Mouse (Mus musculus): ENCODE measurements around the gene Fam187b. TPM values are rescaled to one million over a fixed set of nuclear protein-coding genes. Genes with fewer than 3 reads are reported as not detected.

The Fam187b gene
- total and polyA plus RNA-seq, 2 experiments = 2.4 to 3.9 TPM

DNA sequence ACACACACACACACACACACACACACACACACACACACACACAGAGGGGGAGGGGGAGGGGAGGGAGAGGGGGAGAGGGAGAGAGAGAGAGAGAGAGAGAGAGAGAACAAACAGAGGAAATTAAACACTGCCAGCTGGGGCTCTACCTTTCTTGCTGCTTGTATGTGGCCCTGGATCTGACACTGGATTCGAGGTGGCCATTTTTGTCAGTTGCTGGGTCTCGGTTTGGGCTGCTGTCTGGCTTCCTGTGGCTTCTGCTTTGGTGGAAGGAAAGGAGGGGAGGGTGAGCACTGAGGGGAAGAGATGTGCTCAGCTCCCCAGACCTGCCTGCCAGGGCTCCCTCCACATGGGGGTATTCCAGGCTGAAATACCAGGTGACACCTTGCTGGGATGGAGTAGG, 64.1 kb downstream of the Fam187b start:
- WGBS = 71% methylated on average over 2 of the region's 2 CpGs
- DNase-seq (ENCODE audit: extremely low read depth, low read depth, low spot score) = no peak
- TF ChIP-seq POLR2A (IDR thresholded peaks at IDR 0.05; ENCODE audit: extremely low read depth, insufficient read depth, low read length) (no peak), CTCF (IDR thresholded peaks at IDR 0.05; ENCODE audit: low read depth, low read length) (no peak)

DNA sequence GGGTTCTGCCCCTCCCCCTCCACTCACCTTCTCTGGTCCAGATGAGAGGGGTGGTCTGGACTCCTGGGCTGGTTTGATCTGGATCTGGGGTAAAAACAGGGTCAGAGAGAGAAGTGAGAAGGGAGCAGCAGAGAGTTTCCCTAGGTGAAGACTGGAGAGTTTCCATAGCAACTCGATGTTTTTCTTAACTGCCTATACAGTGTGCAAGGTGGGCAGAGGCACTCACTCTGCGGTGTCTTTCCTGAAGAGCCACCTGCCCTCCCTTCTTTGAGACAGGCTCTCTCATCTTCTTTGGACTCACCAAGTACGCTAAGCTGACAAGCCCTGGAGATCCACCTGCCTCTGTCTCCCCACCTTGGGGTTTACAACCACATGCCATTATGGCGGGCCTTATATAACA, 65.4 kb downstream of the Fam187b start:
- no peaks in the 10 kb centered on the region for H3K79me2 ChIP-seq (ENCODE audit: control insufficient read depth, insufficient read depth, low read length)
- WGBS = 91% methylated on average over 4 of the region's 4 CpGs
- H3K27me3 ChIP-seq (ENCODE audit: control insufficient read depth, insufficient read depth, low read length) = no peaks in the 10 kb centered on the region
- no peak overlapping the region for H3K4me3 ChIP-seq (ENCODE audit: insufficient read depth, low read depth, low read length)
- H3K27ac ChIP-seq (replicated peaks; ENCODE audit: insufficient read depth, low read depth, low read length) = no peak overlapping the region
- no peaks in the 10 kb centered on the region for H3K4me1 ChIP-seq (ENCODE audit: control insufficient read depth, insufficient read depth, low read length)
- H3K9ac ChIP-seq (ENCODE audit: low read depth, low read length) = no peak overlapping the region
- TF ChIP-seq POLR2A (IDR thresholded peaks at IDR 0.05; ENCODE audit: extremely low read depth, insufficient read depth, low read length) (no peak), CTCF (IDR thresholded peaks at IDR 0.05; ENCODE audit: low read depth, low read length) (no peak)
- no peak for DNase-seq (ENCODE audit: extremely low read depth, low read depth, low spot score)
- no peaks in the 10 kb centered on the region for H3K36me3 ChIP-seq (ENCODE audit: control insufficient read depth, insufficient read depth, low read length)

More for the DNA sequence above, 64.1 kb downstream of the Fam187b start:
- no peak overlapping the region for H3K27ac ChIP-seq (replicated peaks; ENCODE audit: insufficient read depth, low read depth, low read length)
- no peaks in the 10 kb centered on the region for H3K79me2 ChIP-seq (ENCODE audit: control insufficient read depth, insufficient read depth, low read length)
- no peak overlapping the region for H3K9ac ChIP-seq (ENCODE audit: low read depth, low read length)
- H3K36me3 ChIP-seq (ENCODE audit: control insufficient read depth, insufficient read depth, low read length) = no peaks in the 10 kb centered on the region
- H3K4me1 ChIP-seq (ENCODE audit: control insufficient read depth, insufficient read depth, low read length) = no peaks in the 10 kb centered on the region
- H3K4me3 ChIP-seq (ENCODE audit: insufficient read depth, low read depth, low read length) = no peak overlapping the region
- no peaks in the 10 kb centered on the region for H3K27me3 ChIP-seq (ENCODE audit: control insufficient read depth, insufficient read depth, low read length)

Other genes starting within 250 kb of the Fam187b start
- 124 and 146 TPM in 2 replicates for gene Tmem147, start 244.2 kb upstream of the Fam187b start, total RNA-seq (2014; rRNA removed)
- gene Tmem147, start 244.2 kb upstream of the Fam187b start, polyA plus RNA-seq (2012; rRNA removed) = 248 and 335 TPM in 2 replicates
- gene Gapdhs, start 230.1 kb upstream of the Fam187b start, total RNA-seq (2014; rRNA removed) = not detected in 2 replicates
- gene Gapdhs, start 230.1 kb upstream of the Fam187b start, polyA plus RNA-seq (2012; rRNA removed) = 0.50 and 1.3 TPM in 2 replicates
- gene Sbsn, start 222.3 kb upstream of the Fam187b start, total RNA-seq (2014; rRNA removed) = 0.46 and 0.60 TPM in 2 replicates
- gene Sbsn, start 222.3 kb upstream of the Fam187b start, polyA plus RNA-seq (2012; rRNA removed) = 0.33 and 0.41 TPM in 2 replicates
- not detected in 2 replicates for gene Dmkn, start 210.0 kb upstream of the Fam187b start, total RNA-seq (2014; rRNA removed)
- gene Dmkn, start 210.0 kb upstream of the Fam187b start, polyA plus RNA-seq (2012; rRNA removed) = 0.44 TPM in 1 of 2 replicates, not detected in the other
- not detected in 2 replicates for gene Krtdap, start 185.9 kb upstream of the Fam187b start, total RNA-seq (2014; rRNA removed)
- not detected in 2 replicates for gene Krtdap, start 185.9 kb upstream of the Fam187b start, polyA plus RNA-seq (2012; rRNA removed)
- 0.09 and 0.13 TPM in 2 replicates for gene Ffar2, start 150.0 kb upstream of the Fam187b start, total RNA-seq (2014; rRNA removed)
- gene Ffar2, start 150.0 kb upstream of the Fam187b start, polyA plus RNA-seq (2012; rRNA removed) = 0.04 TPM in 1 of 2 replicates, not detected in the other
- gene Ffar3, start 117.6 kb upstream of the Fam187b start, total RNA-seq (2014; rRNA removed) = not detected in 2 replicates
- gene Ffar3, start 117.6 kb upstream of the Fam187b start, polyA plus RNA-seq (2012; rRNA removed) = not detected in 2 replicates
- not detected in 2 replicates for gene Ffar1, start 112.2 kb upstream of the Fam187b start, total RNA-seq (2014; rRNA removed)
- 0.05 and 0.21 TPM in 2 replicates for gene Ffar1, start 112.2 kb upstream of the Fam187b start, polyA plus RNA-seq (2012; rRNA removed)
- gene Cd22, start 93.4 kb upstream of the Fam187b start, total RNA-seq (2014; rRNA removed) = 0.74 and 1.8 TPM in 2 replicates
- gene Cd22, start 93.4 kb upstream of the Fam187b start, polyA plus RNA-seq (2012; rRNA removed) = 1.4 and 3.7 TPM in 2 replicates
- gene Mag, start 58.9 kb upstream of the Fam187b start, total RNA-seq (2014; rRNA removed) = 0.07 and 0.09 TPM in 2 replicates
- 0.20 and 0.37 TPM in 2 replicates for gene Mag, start 58.9 kb upstream of the Fam187b start, polyA plus RNA-seq (2012; rRNA removed)
- gene Hamp2, start 49.1 kb upstream of the Fam187b start, total RNA-seq (2014; rRNA removed) = 445 and 548 TPM in 2 replicates
- gene Hamp2, start 49.1 kb upstream of the Fam187b start, polyA plus RNA-seq (2012; rRNA removed) = 6,798 and 9,385 TPM in 2 replicates
- 1,191 and 3,227 TPM in 2 replicates for gene Hamp, start 29.8 kb upstream of the Fam187b start, total RNA-seq (2014; rRNA removed)
- gene Hamp, start 29.8 kb upstream of the Fam187b start, polyA plus RNA-seq (2012; rRNA removed) = 8,217 and 12,671 TPM in 2 replicates
- gene Usf2, start 17.0 kb upstream of the Fam187b start, total RNA-seq (2014; rRNA removed) = 40.5 and 55.1 TPM in 2 replicates
- 160 and 161 TPM in 2 replicates for gene Usf2, start 17.0 kb upstream of the Fam187b start, polyA plus RNA-seq (2012; rRNA removed)
- 75.7 and 86.7 TPM in 2 replicates for gene Lsr, start 326 bp upstream of the Fam187b start, total RNA-seq (2014; rRNA removed)
- gene Lsr, start 326 bp upstream of the Fam187b start, polyA plus RNA-seq (2012; rRNA removed) = 289 and 362 TPM in 2 replicates
- 3.6 and 3.8 TPM in 2 replicates for gene Fxyd5, start 68.7 kb downstream of the Fam187b start, total RNA-seq (2014; rRNA removed)
- 5.4 and 7.8 TPM in 2 replicates for gene Fxyd5, start 68.7 kb downstream of the Fam187b start, polyA plus RNA-seq (2012; rRNA removed)
- gene Fxyd7, start 77.7 kb downstream of the Fam187b start, total RNA-seq (2014; rRNA removed) = 0.47 TPM in 1 of 2 replicates, not detected in the other
- gene Fxyd7, start 77.7 kb downstream of the Fam187b start, polyA plus RNA-seq (2012; rRNA removed) = 0.40 and 0.92 TPM in 2 replicates
- 127 and 154 TPM in 2 replicates for gene Fxyd1, start 83.4 kb downstream of the Fam187b start, total RNA-seq (2014; rRNA removed)
- 1,507 and 1,555 TPM in 2 replicates for gene Fxyd1, start 83.4 kb downstream of the Fam187b start, polyA plus RNA-seq (2012; rRNA removed)
- 0.07 and 0.18 TPM in 2 replicates for gene Lgi4, start 85.6 kb downstream of the Fam187b start, total RNA-seq (2014; rRNA removed)
- 0.04 and 0.09 TPM in 2 replicates for gene Lgi4, start 85.6 kb downstream of the Fam187b start, polyA plus RNA-seq (2012; rRNA removed)
- 0.27 and 0.46 TPM in 2 replicates for gene Fxyd3, start 102.9 kb downstream of the Fam187b start, total RNA-seq (2014; rRNA removed)
- gene Fxyd3, start 102.9 kb downstream of the Fam187b start, polyA plus RNA-seq (2012; rRNA removed) = 0.50 and 0.83 TPM in 2 replicates
- 282 and 327 TPM in 2 replicates for gene Hpn, start 141.5 kb downstream of the Fam187b start, total RNA-seq (2014; rRNA removed)
- 883 and 920 TPM in 2 replicates for gene Hpn, start 141.5 kb downstream of the Fam187b start, polyA plus RNA-seq (2012; rRNA removed)
- gene Scn1b, start 153.2 kb downstream of the Fam187b start, total RNA-seq (2014; rRNA removed) = 2.4 and 3.5 TPM in 2 replicates
- gene Scn1b, start 153.2 kb downstream of the Fam187b start, polyA plus RNA-seq (2012; rRNA removed) = 4.4 and 7.1 TPM in 2 replicates
- gene Gramd1a, start 182.1 kb downstream of the Fam187b start, total RNA-seq (2014; rRNA removed) = 5.1 and 6.6 TPM in 2 replicates
- gene Gramd1a, start 182.1 kb downstream of the Fam187b start, polyA plus RNA-seq (2012; rRNA removed) = 17.0 and 33.0 TPM in 2 replicates